Mouse (Mus musculus) granulocyte monocyte progenitor cell, adult 5-6 weeks (primary cell): ENCODE results near the gene Vmn2r88. TPM values are rescaled to one million over a fixed set of nuclear protein-coding genes. Genes with fewer than 3 reads are reported as not detected.
"Not testable (repeated sequence)": the region's sequence is repeated elsewhere in the genome, so short reads cannot be mapped to it uniquely, and the experiment has no call there.

Experiments used
- ATAC-seq: replicated peaks from 2 replicates; pipeline ENCODE4 v1.8.0; 2016; ENCODE audit warnings: mild to moderate bottlenecking, moderate TSS enrichment, inconsistent platforms; ENCODE audit not compliant: poor library complexity, severe bottlenecking
- total RNA-seq, 2 experiments: library from RNA; stranded (forward) in 1 of 2; stranded (reverse) in 1 of 2; fragments of 200-712, 200-1000 nt in 1 of 2; fragments of >200 nt in 1 of 2; fragmentation: Nextera tagmentation in 1 of 2; gene quantifications; 2 replicates each; pipeline ENCODE4 v1.2.3; 2014 to 2017

Gene Vmn2r88
- total RNA-seq (2014; fragmentation: Nextera tagmentation) (not detected in 2 replicates), total RNA-seq (2017) (not detected in 2 replicates)

DNA sequence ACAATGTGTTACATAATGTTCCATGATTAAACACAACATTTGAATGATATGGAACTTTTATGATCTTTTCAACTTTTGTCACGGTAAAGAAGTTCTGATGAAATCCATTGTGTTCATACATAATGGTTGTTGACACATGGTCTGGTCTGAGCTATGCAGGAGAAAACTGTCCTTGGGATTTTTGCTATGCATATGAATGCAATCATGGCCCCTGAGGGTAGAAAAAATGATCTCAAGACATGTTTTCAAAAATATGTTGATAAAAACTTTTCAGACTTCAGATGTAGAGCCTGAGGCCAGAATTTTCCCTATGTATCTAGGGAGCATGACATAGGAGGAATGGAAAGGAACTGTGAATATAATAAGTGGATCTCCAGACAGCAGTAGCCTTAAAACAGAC is at the start of gene Vmn2r88:
Gene Vmn2r88 (plus strand): TSS at position 301 of the 400 bp plus-strand sequence.
- no peak for ATAC-seq

DNA sequence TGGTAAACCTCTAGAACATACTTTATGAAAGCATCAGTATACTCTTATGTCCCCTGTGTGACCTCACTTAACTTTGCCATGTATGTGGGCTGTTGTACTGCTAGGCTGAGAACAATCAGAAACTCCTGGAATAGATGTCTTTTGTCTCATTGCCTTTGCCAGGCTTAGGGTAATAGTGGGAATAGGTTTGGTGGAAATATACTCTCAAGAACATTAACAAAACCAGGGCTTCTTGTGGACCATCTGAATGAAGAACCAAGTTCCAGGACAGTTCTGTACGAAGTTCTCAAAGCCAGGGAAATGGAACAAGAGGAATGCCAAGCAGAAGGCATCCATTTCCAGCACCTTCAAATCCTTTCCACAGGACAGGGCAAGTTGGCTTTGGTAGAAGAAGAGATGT is 49.2 kb upstream of the Vmn2r88 start, which contains the start of gene Gm7247:
Gene Gm7247 (plus strand): TSS at position 301 of the 400 bp plus-strand sequence.
- no peak for ATAC-seq

DNA sequence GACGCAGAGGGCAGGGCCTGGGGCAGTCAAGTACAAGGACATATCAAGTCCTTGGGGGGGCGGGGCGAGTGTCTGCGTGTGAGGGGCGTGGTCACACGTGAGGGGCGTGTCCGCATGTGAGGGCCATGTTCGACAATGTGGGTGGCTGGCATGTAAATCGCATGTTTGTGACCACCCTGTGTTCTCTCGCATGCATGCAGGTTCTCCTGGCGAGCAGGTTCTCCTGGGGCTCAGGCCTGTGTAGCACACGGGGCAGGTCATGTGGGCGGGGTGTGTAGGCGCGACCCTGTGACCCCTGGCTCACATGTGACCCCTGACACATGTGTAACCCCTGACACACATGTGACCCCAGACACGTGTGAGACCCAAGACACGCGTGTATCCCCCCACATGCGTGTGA is 27.8 kb upstream of the Vmn2r88 start:
- no peak for ATAC-seq

DNA sequence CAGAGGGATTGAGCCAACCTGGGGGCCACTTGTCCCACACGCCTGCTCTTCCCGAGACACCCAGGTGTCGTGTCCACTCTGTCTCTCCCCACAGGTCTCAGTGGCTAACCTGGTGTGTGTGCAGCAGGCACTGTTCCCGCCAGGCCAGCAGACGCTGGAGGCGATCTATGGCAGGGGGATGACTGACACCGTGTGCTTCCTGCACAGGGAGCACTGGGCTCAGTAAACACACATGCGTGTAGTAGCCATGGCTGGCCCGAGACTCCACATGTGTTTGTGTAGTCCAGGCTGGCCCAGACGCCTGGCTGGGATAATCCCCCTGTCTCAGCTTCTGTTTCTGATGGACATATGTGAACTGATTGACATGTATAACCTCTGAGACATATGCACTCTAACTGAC is 26.3 kb upstream of the Vmn2r88 start:
- ATAC-seq = no peak

DNA sequence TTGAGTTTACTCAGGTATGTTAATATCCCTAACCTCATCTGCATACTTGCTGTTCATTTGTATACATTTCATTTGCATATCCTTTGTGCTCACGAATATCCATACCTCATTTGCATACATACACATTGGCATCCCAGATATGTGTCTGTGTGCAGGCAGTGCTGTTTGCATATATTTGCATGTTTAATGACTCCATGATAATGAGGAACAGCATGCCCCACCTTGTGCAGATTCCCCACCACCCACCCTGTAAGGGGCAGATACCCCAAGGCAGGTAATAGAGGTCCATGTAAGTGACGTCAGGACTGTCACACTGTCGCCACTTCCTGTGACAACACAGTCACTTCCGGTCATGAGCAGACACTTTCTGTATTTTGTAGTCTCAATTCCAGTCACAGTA is 24.9 kb upstream of the Vmn2r88 start:
- ATAC-seq = peak; percentile 44

DNA sequence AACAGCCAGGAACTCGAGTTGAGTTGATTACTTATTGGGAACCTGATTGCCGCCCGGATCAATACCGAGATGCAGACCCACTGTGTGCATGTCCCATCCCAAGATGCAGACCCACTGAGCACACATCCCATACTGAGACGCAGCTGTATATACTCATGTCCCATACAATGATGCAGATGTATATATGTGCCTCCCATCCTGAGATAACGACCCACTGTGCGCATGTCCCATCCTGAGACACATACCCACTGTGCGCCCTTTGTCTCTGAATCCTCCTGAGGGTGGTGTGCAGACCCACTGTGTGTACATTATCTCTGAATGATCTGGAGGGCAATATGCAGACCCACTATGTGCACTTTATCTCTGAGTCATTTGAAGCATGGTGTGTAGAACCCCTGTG is 22.9 kb upstream of the Vmn2r88 start:
- no peak for ATAC-seq

DNA sequence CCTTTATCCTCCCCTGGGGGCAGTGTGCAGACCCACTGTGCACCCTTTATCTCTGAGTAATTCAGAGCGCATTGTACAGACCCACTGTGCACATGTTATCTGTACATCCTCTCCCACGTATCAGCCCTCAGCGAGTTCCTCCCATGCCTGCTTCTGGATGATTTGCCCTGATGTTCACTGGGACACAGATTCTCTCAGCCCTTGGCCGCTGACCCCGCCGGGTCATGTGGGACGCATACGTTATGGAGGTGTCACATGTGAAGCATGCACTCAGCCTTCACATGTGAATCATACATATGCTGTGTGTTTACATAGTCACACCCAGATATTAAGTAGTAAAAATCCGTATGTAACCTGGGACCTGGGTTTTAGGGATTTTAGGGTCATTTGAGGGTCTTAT is 22.4 kb upstream of the Vmn2r88 start:
- ATAC-seq = no peak

DNA sequence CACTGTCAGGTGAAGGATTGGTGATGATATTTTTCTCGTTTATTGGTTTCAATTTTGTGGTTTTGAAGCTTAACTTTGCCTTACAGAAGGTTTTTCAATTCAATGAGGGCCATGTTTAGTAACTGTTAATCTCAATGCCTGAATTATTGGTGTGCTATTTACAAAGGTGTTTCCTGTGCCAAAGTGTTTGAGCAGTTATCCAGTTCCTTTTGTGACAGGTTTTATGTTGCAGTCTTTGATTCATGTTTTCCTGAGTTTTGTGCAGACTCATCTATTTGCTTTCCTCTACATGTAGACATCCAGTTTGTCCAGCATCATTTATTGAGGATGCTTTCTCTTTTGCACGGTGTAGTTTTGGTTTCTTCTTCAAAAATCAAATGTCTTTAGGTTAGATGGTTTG is 13.3 kb downstream of the Vmn2r88 start:
- ATAC-seq = no peak

DNA sequence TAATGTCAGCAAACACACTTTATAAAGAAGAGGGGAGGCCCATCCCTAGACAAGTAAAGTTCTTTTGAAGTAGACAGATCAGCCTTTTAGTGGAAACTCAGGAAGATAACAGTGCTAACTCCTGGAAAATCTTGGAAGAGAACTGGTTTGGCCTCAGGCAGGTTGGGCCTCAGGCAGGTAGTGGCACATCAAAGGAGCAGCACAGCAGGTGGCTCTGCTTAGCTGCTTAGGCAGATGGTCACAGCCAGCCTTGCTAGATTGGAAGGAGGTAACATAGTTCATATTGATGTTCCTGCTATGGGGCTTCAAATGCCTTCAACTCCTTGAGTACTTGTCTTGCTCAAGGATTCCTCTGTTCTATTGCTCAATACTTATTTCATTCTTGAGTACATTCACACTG is 19.5 kb downstream of the Vmn2r88 start:
- not testable (repeated sequence) for ATAC-seq

DNA sequence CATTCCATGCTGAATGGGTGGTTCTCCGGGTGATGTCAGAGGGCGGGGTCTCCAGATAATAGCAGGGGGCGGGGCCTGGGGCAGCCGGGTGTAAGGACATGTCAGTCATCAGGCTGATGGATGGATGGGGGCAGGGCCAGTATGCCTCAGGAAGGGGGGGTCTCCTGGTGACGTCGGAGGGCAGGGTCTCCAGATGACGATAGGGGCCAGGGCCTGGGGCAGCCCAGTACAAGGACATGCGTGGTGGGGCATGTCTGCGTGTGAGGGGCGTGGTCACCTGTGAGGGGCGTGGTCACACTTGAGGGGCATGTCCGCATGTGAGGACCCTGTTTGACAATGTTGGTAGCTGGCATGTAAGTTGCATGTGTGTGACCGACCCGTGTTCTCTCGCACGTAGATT is 23.9 kb downstream of the Vmn2r88 start:
- ATAC-seq = no peak

DNA sequence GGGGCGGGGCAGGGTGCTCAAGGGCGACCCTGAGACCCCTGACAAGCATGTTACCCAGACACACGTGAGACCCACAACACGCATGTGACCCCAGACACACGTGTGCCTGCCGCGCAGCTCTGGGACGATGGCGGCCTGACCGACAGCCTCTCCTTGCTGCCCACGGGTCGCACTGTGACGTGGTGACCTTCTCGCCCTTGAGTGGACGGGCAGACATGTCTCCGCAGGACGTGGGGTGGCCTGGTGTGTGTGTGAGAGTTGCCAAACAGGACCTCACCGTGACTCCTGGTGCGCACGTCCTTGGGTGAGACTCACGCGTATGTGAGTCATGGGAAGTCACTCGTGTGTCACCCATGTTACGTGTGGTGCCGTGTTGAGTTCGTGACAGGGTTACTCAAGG is 24.4 kb downstream of the Vmn2r88 start:
- no peak for ATAC-seq

DNA sequence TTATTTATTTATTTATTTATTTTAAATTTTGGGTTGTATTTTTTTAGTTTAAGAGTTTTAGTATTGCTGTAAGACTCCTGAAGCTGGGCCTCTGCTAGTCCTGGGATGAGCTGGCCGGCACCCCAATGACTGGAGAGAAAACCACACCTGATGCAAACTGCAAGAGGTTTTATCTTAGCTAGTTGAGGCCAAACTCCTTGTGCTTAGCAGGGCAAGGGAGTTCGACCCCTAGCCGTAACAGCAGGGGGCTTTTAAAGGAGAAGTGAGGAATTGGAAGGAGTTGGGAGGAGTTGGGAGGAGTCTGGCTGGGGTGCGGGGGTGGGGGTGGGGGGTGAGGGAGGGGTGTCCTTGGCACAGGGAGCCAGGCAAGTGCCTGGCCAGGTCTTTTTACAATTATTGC is 28.3 kb downstream of the Vmn2r88 start:
- no peak for ATAC-seq

DNA sequence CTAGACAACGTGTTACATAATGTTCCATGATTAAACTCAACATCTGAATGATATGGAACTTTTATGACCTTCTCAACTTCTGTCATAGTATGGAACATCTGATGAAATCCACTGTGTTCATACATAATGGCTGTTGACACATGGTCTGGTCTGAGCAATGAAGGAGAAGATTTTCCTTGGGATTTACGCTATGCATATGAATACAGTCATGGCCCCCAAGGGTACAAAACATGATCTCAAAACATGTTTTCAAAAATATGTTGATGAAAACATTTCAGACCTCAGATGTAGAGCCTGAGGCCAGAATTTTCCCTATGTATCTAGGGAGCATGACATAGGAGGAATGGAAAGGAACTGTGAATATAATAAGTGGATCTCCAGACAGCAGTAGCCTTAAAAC is 40.9 kb downstream of the Vmn2r88 start, which contains the start of gene Vmn2r89:
Gene Vmn2r89 (plus strand): TSS at position 301 of the 400 bp plus-strand sequence.
- not testable (repeated sequence) for ATAC-seq

Other genes with a start within 250 kb of the Vmn2r88 start
- not detected in 2 replicates for gene Rnase2b, start 248.6 kb upstream of the Vmn2r88 start, total RNA-seq (2014; fragmentation: Nextera tagmentation)
- gene Rnase2b, start 248.6 kb upstream of the Vmn2r88 start, total RNA-seq (2017) = not detected in 2 replicates
- gene Ang2, start 211.7 kb upstream of the Vmn2r88 start, total RNA-seq (2014; fragmentation: Nextera tagmentation) = not detected in 2 replicates
- not detected in 2 replicates for gene Ang2, start 211.7 kb upstream of the Vmn2r88 start, total RNA-seq (2017)
- not detected in 2 replicates for gene Ear14, start 207.4 kb upstream of the Vmn2r88 start, total RNA-seq (2014; fragmentation: Nextera tagmentation)
- gene Ear14, start 207.4 kb upstream of the Vmn2r88 start, total RNA-seq (2017) = not detected in 2 replicates
- not detected in 2 replicates for gene Rnase2a, start 154.7 kb upstream of the Vmn2r88 start, total RNA-seq (2014; fragmentation: Nextera tagmentation)
- gene Rnase2a, start 154.7 kb upstream of the Vmn2r88 start, total RNA-seq (2017) = not detected in 2 replicates
- not detected in 2 replicates for gene Gm7247, start 49.1 kb upstream of the Vmn2r88 start, total RNA-seq (2014; fragmentation: Nextera tagmentation)
- not detected in 2 replicates for gene Gm7247, start 49.1 kb upstream of the Vmn2r88 start, total RNA-seq (2017)
- not detected in 2 replicates for gene Vmn2r89, start 41.0 kb downstream of the Vmn2r88 start, total RNA-seq (2014; fragmentation: Nextera tagmentation)
- not detected in 2 replicates for gene Vmn2r89, start 41.0 kb downstream of the Vmn2r88 start, total RNA-seq (2017)
- gene Gm5622, start 142.0 kb downstream of the Vmn2r88 start, total RNA-seq (2014; fragmentation: Nextera tagmentation) = not detected in 2 replicates
- not detected in 2 replicates for gene Gm5622, start 142.0 kb downstream of the Vmn2r88 start, total RNA-seq (2017)
- gene Gm17175, start 163.2 kb downstream of the Vmn2r88 start, total RNA-seq (2014; fragmentation: Nextera tagmentation) = not detected in 2 replicates
- gene Gm17175, start 163.2 kb downstream of the Vmn2r88 start, total RNA-seq (2017) = not detected in 2 replicates
- not detected in 2 replicates for gene Gm17174, start 181.3 kb downstream of the Vmn2r88 start, total RNA-seq (2014; fragmentation: Nextera tagmentation)
- gene Gm17174, start 181.3 kb downstream of the Vmn2r88 start, total RNA-seq (2017) = not detected in 2 replicates
- not detected in 2 replicates for gene Gm17078, start 200.5 kb downstream of the Vmn2r88 start, total RNA-seq (2014; fragmentation: Nextera tagmentation)
- gene Gm17078, start 200.5 kb downstream of the Vmn2r88 start, total RNA-seq (2017) = not detected in 2 replicates
- gene Gm4181, start 224.8 kb downstream of the Vmn2r88 start, total RNA-seq (2014; fragmentation: Nextera tagmentation) = not detected in 2 replicates
- not detected in 2 replicates for gene Gm4181, start 224.8 kb downstream of the Vmn2r88 start, total RNA-seq (2017)